Mouse (Mus musculus) cerebellum, adult 2 months (tissue): Measurements from ENCODE around the gene Serinc5. TPM values are rescaled to one million over a fixed set of nuclear protein-coding genes. Genes with fewer than 3 reads are reported as not detected.

Source experiments
- DNase-seq, 2 experiments: peaks; one replicate each; pipeline ENCODE4 v3.0.0; 2021
- H3K27ac ChIP-seq: fragments of 200-500 bp; 2 replicates; pipeline ENCODE4 v1.5.1; 2012; ENCODE audit warnings: low read length, control low read depth, inconsistent platforms; ENCODE audit not compliant: insufficient read depth
- H3K27me3 ChIP-seq: fragments of 200-500 bp; 2 replicates; pipeline ENCODE4 v1.6.1; 2012; ENCODE audit warnings: inconsistent platforms, mild to moderate bottlenecking, low read length, moderate library complexity; ENCODE audit not compliant: control insufficient read depth, insufficient read depth
- H3K4me1 ChIP-seq: fragments of 200-500 bp; 2 replicates; pipeline ENCODE4 v1.6.1; 2011; ENCODE audit warnings: low read length; ENCODE audit not compliant: control insufficient read depth, insufficient read depth
- H3K4me3 ChIP-seq: fragments of 200-500 bp; replicated peaks from 2 replicates; pipeline ENCODE3; 2011; ENCODE audit warnings: mild to moderate bottlenecking, low read depth, low read length, control low read depth; ENCODE audit not compliant: insufficient read depth
- CTCF ChIP-seq: fragments of 200-500 bp; IDR thresholded peaks from 2 replicates; pipeline ENCODE4 v1.5.1; 2011; ENCODE audit warnings: low read depth, mild to moderate bottlenecking, control low read depth, low read length, moderate library complexity, borderline replicate concordance; ENCODE audit not compliant: insufficient read depth
- POLR2A ChIP-seq: fragments of 200-500 bp; IDR thresholded peaks from 2 replicates; pipeline ENCODE4 v1.6.1; 2011; ENCODE audit warnings: low read length, control low read depth, borderline replicate concordance; ENCODE audit not compliant: insufficient read depth
- WGBS: fragments of 180-500 bp; shearing (Covaris S2); methylation state at CpG from one replicate; pipeline ENCODE4 v1.1.7; 2018; 5-methylcytosine and 5-hydroxymethylcytosine counted together
- polyA plus RNA-seq: library from polyadenylated mRNA; depleted of rRNA; stranded (reverse); fragments of >200 nt; gene quantifications from 2 replicates; pipeline ENCODE4 v1.2.3, GENCODE M21; 2012

Gene Serinc5
- polyA plus RNA-seq, 1 experiment = 50.7 TPM

GRCm38 (mm10) chr13:92609486-92610310 lies 1.2 kb upstream of the Serinc5 start:
- H3K27me3 ChIP-seq = no peaks in the 10 kb centered on the region
- no peak overlapping the region for H3K27ac ChIP-seq
- WGBS = 18% methylated on average over 13 of the region's 13 CpGs
- no peaks in the 10 kb centered on the region; the same call in 1 of the 2 replicates for H3K4me1 ChIP-seq
- no peak for DNase-seq
- H3K4me3 ChIP-seq = peak overlapping the region; percentile 63
- no peak for TF ChIP-seq POLR2A
- TF ChIP-seq CTCF = no peak

- TF ChIP-seq CTCF (no peak), POLR2A (no peak)
- no peaks in the 10 kb centered on the region for H3K27me3 ChIP-seq
- under 1% methylated on average over 43 of the region's 43 CpGs for WGBS
- peak overlapping the region; percentile 63 for H3K4me3 ChIP-seq
- no peak for DNase-seq
- peak overlapping the region; percentile 30; the same call in 1 of the 2 replicates for H3K27ac ChIP-seq
- no peaks in the 10 kb centered on the region; the same call in 1 of the 2 replicates for H3K4me1 ChIP-seq
Observed at GRCm38 (mm10) chr13:92611254-92611784, 428 bp downstream of the Serinc5 start.

GRCm38 (mm10) chr13:92611917-92612316 lies 1.0 kb downstream of the Serinc5 start:
- DNase-seq = no peak
- peak overlapping the region; percentile 63 for H3K4me3 ChIP-seq
- TF ChIP-seq CTCF (no peak), POLR2A (no peak)
- H3K4me1 ChIP-seq = no peaks in the 10 kb centered on the region; the same call in 1 of the 2 replicates
- WGBS = 14% methylated on average over 7 of the region's 7 CpGs
- no peaks in the 10 kb centered on the region for H3K27me3 ChIP-seq
- no peak overlapping the region for H3K27ac ChIP-seq

- 81% methylated on average over 5 of the region's 5 CpGs for WGBS
- Histone ChIP-seq H3K27ac (no peak overlapping the region), H3K4me1 (no peaks in the 10 kb centered on the region; the same call in 1 of the 2 replicates), H3K27me3 (no peaks in the 10 kb centered on the region), H3K4me3 (no peak overlapping the region)
- no peak for DNase-seq
- TF ChIP-seq POLR2A (no peak), CTCF (no peak)
Observed at GRCm38 (mm10) chr13:92613094-92613493, 2.2 kb downstream of the Serinc5 start.

- no peak for DNase-seq
- 84% methylated on average over 5 of the region's 5 CpGs for WGBS
- Histone ChIP-seq H3K4me1 (no peaks in the 10 kb centered on the region; the same call in 1 of the 2 replicates), H3K4me3 (no peak overlapping the region), H3K27ac (no peak overlapping the region), H3K27me3 (no peaks in the 10 kb centered on the region)
- TF ChIP-seq CTCF (no peak), POLR2A (no peak)
Observed at GRCm38 (mm10) chr13:92615201-92615600, 4.3 kb downstream of the Serinc5 start.

- TF ChIP-seq POLR2A (no peak), CTCF (no peak)
- Histone ChIP-seq H3K27ac (no peak overlapping the region), H3K4me3 (no peak overlapping the region), H3K4me1 (no peaks in the 10 kb centered on the region; the same call in 1 of the 2 replicates), H3K27me3 (no peaks in the 10 kb centered on the region)
- WGBS = 77% methylated on average over 8 of the region's 8 CpGs
- no peak for DNase-seq
Observed at GRCm38 (mm10) chr13:92616459-92616858, 5.6 kb downstream of the Serinc5 start.

- Histone ChIP-seq H3K27me3 (no peaks in the 10 kb centered on the region), H3K27ac (no peak overlapping the region), H3K4me1 (no peaks in the 10 kb centered on the region), H3K4me3 (no peak overlapping the region)
- 93% methylated on average over 1 of the region's 1 CpGs for WGBS
- no peak for TF ChIP-seq CTCF
- no peak for TF ChIP-seq POLR2A
- DNase-seq = no peak
Observed at GRCm38 (mm10) chr13:92626196-92626595, 15.3 kb downstream of the Serinc5 start.

GRCm38 (mm10) chr13:92626725-92627124 lies 15.8 kb downstream of the Serinc5 start:
- H3K27me3 ChIP-seq = no peaks in the 10 kb centered on the region
- WGBS = 94% methylated on average over 5 of the region's 5 CpGs
- no peak overlapping the region for H3K4me3 ChIP-seq
- DNase-seq = no peak
- no peak overlapping the region for H3K27ac ChIP-seq
- TF ChIP-seq CTCF (no peak), POLR2A (no peak)
- H3K4me1 ChIP-seq = no peaks in the 10 kb centered on the region
